Mouse (Mus musculus) midbrain, postnatal 0 days (tissue): ENCODE measurements at regions not wholly inside any gene's neighbourhood (a gene's known extent, or its start where the extent isn't known, plus 50 kb on each side); places are given as distances from the start of the nearest gene placed in this dataset.

ENCODE experiments used
- ATAC-seq: fragments of 200-750 bp; cut with Nextera tagmentation; 2 replicates; pipeline ENCODE4 v1.8.0; 2017; ENCODE audit warnings: moderate number of reproducible peaks, mild to moderate bottlenecking, moderate TSS enrichment, moderate library complexity; ENCODE audit not compliant: low FRiP score
- DNase-seq: peaks from one replicate; pipeline ENCODE4 v3.0.0-alpha.2; 2015; ENCODE audit warnings: low spot score
- H3K27ac ChIP-seq: fragments of 300-500 bp; sonication (generic); 2 replicates; pipeline ENCODE4 v1.5.1; 2014; ENCODE audit warnings: low read depth, mild to moderate bottlenecking, low read length, mixed read lengths
- H3K27me3 ChIP-seq: fragments of 300-500 bp; sonication (generic); 2 replicates; pipeline ENCODE4 v1.6.1; 2014; ENCODE audit warnings: low read length, control low read depth, mixed read lengths; ENCODE audit not compliant: insufficient read depth
- H3K36me3 ChIP-seq: fragments of 300-500 bp; sonication (generic); 2 replicates; pipeline ENCODE4 v1.6.1; 2014; ENCODE audit warnings: low read length, control low read depth, mixed read lengths; ENCODE audit not compliant: insufficient read depth
- H3K4me1 ChIP-seq: fragments of 300-500 bp; sonication (generic); 2 replicates; pipeline ENCODE4 v1.6.1; 2014; ENCODE audit warnings: mild to moderate bottlenecking, control low read depth, antibody characterized with exemption, low read length, mixed read lengths; ENCODE audit not compliant: insufficient read depth
- H3K4me2 ChIP-seq: fragments of 300-500 bp; sonication (generic); 2 replicates; pipeline ENCODE4 v1.6.1; 2014; ENCODE audit warnings: low read depth, mild to moderate bottlenecking, low read length, mixed read lengths; ENCODE audit not compliant: poor library complexity, severe bottlenecking
- H3K4me3 ChIP-seq: fragments of 300-500 bp; sonication (generic); 2 replicates; pipeline ENCODE4 v1.5.1; 2014; ENCODE audit warnings: low read depth, mild to moderate bottlenecking, low read length, moderate library complexity
- H3K9ac ChIP-seq: fragments of 300-500 bp; sonication (generic); replicated peaks from 2 replicates; pipeline ENCODE4 v1.6.1; 2014; ENCODE audit warnings: mild to moderate bottlenecking, low read length, moderate library complexity, mixed read lengths; ENCODE audit not compliant: poor library complexity, severe bottlenecking
- H3K9me3 ChIP-seq: fragments of 300-500 bp; sonication (generic); 2 replicates; pipeline ENCODE4 v1.6.1; 2016; ENCODE audit warnings: low read length, control low read depth
- CTCF ChIP-seq: IDR thresholded peaks from 2 replicates; pipeline ENCODE4 v1.5.1; 2016; ENCODE audit warnings: antibody characterized with exemption, mild to moderate bottlenecking
- WGBS: fragments of 180-500 bp; shearing (Covaris S2); extraction: QIAGEN DNeasy Blood & Tissue Kit; methylation state at CpG from one replicate; pipeline ENCODE4 v1.1.7; 2014; 5-methylcytosine and 5-hydroxymethylcytosine counted together

- 68% methylated on average over 6 of the region's 6 CpGs for WGBS
- Histone ChIP-seq H3K27ac (no peak overlapping the region), H3K9me3 (no peaks in the 10 kb centered on the region), H3K27me3 (no peaks in the 10 kb centered on the region), H3K36me3 (no peaks in the 10 kb centered on the region), H3K9ac (no peak overlapping the region), H3K4me2 (no peak overlapping the region), H3K4me3 (no peak overlapping the region), H3K4me1 (no peaks in the 10 kb centered on the region)
- DNase-seq (peak; percentile 30), ATAC-seq (no peak)
- no peak for TF ChIP-seq CTCF
Measured at GRCm38 (mm10) chr15:74343591-74343990, 292.6 kb downstream of the Mroh4 start.

DNA sequence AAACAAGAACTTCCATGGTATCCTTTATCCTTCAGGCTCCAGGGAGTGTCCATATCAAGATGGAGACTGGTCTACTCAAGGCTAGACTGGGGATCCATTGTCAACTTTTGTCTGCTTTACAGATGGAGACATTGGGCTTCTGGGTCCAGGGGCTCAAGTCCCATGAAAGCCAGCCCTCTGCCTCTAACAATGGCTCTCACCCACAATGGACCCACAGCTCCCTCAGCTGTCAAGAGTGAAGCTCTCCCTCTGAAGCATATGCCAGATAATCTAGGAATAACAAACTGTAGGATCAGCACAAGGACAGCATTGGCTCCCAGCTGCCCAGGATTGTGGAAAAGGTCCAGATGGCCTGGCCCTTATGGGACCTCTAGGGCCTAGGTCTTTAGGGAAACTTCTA lies 302.3 kb downstream of the Mroh4 start:
- Histone ChIP-seq H3K27ac (no peak overlapping the region), H3K9me3 (no peaks in the 10 kb centered on the region), H3K4me1 (0 out of 2 replicates have a peak, but pooled peaks cover 5% of the 10 kb centered on the region), H3K36me3 (no peaks in the 10 kb centered on the region), H3K4me2 (no peak overlapping the region), H3K27me3 (no peaks in the 10 kb centered on the region), H3K9ac (no peak overlapping the region), H3K4me3 (no peak overlapping the region)
- TF ChIP-seq CTCF, result 0 out of 2 replicates have a peak, but pooled peaks have one; percentile 7
- DNase-seq (no peak), ATAC-seq (no peak)

GRCm38 (mm10) chr15:74330131-74330530 lies 306.0 kb downstream of the Mroh4 start:
- 58% methylated on average over 3 of the region's 3 CpGs for WGBS
- ATAC-seq (no peak), DNase-seq (no peak)
- Histone ChIP-seq H3K9me3 (no peaks in the 10 kb centered on the region), H3K36me3 (no peaks in the 10 kb centered on the region), H3K27ac (no peak overlapping the region), H3K9ac (no peak overlapping the region), H3K4me2 (no peak overlapping the region), H3K4me3 (no peak overlapping the region), H3K27me3 (no peaks in the 10 kb centered on the region), H3K4me1 (0 out of 2 replicates have a peak, but pooled peaks cover 5% of the 10 kb centered on the region)
- TF ChIP-seq CTCF, result no peak

DNA sequence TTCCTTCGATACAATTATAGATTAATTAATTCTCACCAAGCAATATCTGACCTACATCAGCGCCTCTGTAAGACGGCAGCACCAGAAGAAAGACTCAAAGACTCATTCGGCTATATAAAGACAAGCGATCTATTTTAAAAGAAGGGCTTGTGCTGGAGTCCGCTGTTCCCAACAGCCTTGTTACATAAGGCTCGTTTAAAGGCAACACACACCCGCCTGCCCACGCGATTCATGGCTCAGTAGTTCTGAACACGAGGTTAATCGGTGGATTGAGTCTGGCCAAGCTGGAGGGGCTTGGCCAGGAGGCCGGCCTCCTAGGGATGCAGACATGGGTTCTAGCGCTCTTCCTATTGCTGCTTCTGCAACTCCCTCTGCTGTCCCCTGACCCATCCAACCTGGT lies 306.9 kb downstream of the Mroh4 start:
- no peak for TF ChIP-seq CTCF
- Histone ChIP-seq H3K9me3 (no peaks in the 10 kb centered on the region), H3K4me1 (0 out of 2 replicates have a peak, but pooled peaks cover 5% of the 10 kb centered on the region), H3K9ac (no peak overlapping the region), H3K27me3 (no peaks in the 10 kb centered on the region), H3K4me2 (no peak overlapping the region), H3K27ac (no peak overlapping the region), H3K36me3 (no peaks in the 10 kb centered on the region), H3K4me3 (no peak overlapping the region)
- peak; percentile 53 for DNase-seq
- WGBS, result 45% methylated on average over 14 of the region's 14 CpGs
- no peak for ATAC-seq

GRCm38 (mm10) chr15:74326661-74327060 lies 309.5 kb downstream of the Mroh4 start:
- Histone ChIP-seq H3K4me2 (no peak overlapping the region), H3K9me3 (no peaks in the 10 kb centered on the region), H3K27me3 (no peaks in the 10 kb centered on the region), H3K27ac (no peak overlapping the region), H3K4me1 (0 out of 2 replicates have a peak, but pooled peaks cover 5% of the 10 kb centered on the region), H3K4me3 (no peak overlapping the region), H3K9ac (no peak overlapping the region), H3K36me3 (no peaks in the 10 kb centered on the region)
- 73% methylated on average over 5 of the region's 5 CpGs for WGBS
- DNase-seq (no peak), ATAC-seq (no peak)
- no peak for TF ChIP-seq CTCF

- TF ChIP-seq CTCF, result no peak
- Histone ChIP-seq H3K27me3 (no peaks in the 10 kb centered on the region), H3K27ac (no peak overlapping the region), H3K4me3 (no peak overlapping the region), H3K36me3 (no peaks in the 10 kb centered on the region), H3K4me2 (no peak overlapping the region), H3K9ac (no peak overlapping the region), H3K9me3 (no peaks in the 10 kb centered on the region), H3K4me1 (0 out of 2 replicates have a peak, but pooled peaks cover 5% of the 10 kb centered on the region)
- WGBS, result 50% methylated on average over 9 of the region's 9 CpGs
- ATAC-seq (no peak), DNase-seq (peak; percentile 41)
Measured at GRCm38 (mm10) chr15:74325543-74325942, 310.6 kb downstream of the Mroh4 start.
